Mouse (Mus musculus) spleen, adult 2 months (tissue): ENCODE measurements around the gene Meis2.

ENCODE experiments used
- CTCF ChIP-seq: fragments of 200-500 bp; IDR thresholded peaks from 2 replicates; pipeline ENCODE4 v1.5.1; 2011; ENCODE audit warnings: mild to moderate bottlenecking, inconsistent platforms; ENCODE audit not compliant: insufficient read depth, insufficient read length, insufficient replicate concordance; ENCODE audit errors: extremely low read depth
- POLR2A ChIP-seq: fragments of 200-500 bp; IDR thresholded peaks from 2 replicates; pipeline ENCODE4 v1.6.1; 2011; ENCODE audit warnings: low read depth, low read length, inconsistent platforms

DNA sequence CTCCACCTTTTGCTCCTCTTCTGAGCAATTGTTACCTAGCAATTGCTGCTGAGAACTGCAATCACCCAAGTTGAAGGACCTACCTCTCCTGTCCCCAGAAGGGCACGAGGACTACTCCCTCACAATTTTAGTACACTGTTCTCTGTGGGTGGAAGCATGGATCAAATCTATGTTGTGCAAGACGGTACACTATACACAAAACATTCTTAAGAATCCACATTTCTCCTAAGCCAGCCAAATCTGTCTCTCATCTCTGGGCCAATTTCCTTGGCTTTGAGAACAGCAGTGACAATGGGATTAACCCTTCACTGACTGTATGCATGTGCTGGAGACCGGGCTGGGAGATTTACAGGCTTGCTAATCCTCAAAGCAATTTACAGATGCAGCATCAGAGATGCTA is 115.0 kb downstream of the Meis2 start:
- TF ChIP-seq CTCF = no peak
- TF ChIP-seq POLR2A = no peak
